Mouse (Mus musculus) C2C12 (cell line): Measurements from ENCODE around the gene Rap1b. TPM values are rescaled to one million over a fixed set of nuclear protein-coding genes. Genes with fewer than 3 reads are reported as not detected.

Experiments
- H3K27me3 ChIP-seq: one replicate; pipeline ENCODE4 v1.6.1; 2011; ENCODE audit not compliant: control insufficient read depth, insufficient read depth, insufficient read length
- H3K36me3 ChIP-seq: one replicate; pipeline ENCODE4 v1.6.1; 2011; ENCODE audit not compliant: control insufficient read depth, insufficient read depth
- H3K4me3 ChIP-seq: one replicate; pipeline ENCODE4 v1.5.1; 2011; ENCODE audit warnings: mild to moderate bottlenecking, control low read depth; ENCODE audit not compliant: poor library complexity, insufficient read depth, severe bottlenecking
- H3K79me2 ChIP-seq: one replicate; pipeline ENCODE4 v1.6.1; 2011; ENCODE audit not compliant: control insufficient read depth, insufficient read depth
- H3K79me3 ChIP-seq: one replicate; pipeline ENCODE4 v1.6.1; 2011; ENCODE audit warnings: low read depth, control low read depth
- H3ac ChIP-seq: one replicate; pipeline ENCODE3; 2011; ENCODE audit warnings: low read depth; ENCODE audit not compliant: control insufficient read depth, insufficient read length
- CEBPB ChIP-seq: IDR thresholded peaks from one replicate; pipeline ENCODE4 v1.6.1; 2011; ENCODE audit warnings: low read depth, mild to moderate bottlenecking, control low read depth, moderate library complexity
- CTCF ChIP-seq: IDR thresholded peaks from one replicate; pipeline ENCODE4 v1.5.1; 2011; ENCODE audit not compliant: control insufficient read depth, insufficient read depth, insufficient read length
- FOSL1 ChIP-seq: IDR thresholded peaks from one replicate; pipeline ENCODE4 v1.8.0; 2011; ENCODE audit warnings: mild to moderate bottlenecking, low read length; ENCODE audit not compliant: poor library complexity, insufficient read depth, severe bottlenecking
- MAX ChIP-seq: IDR thresholded peaks from one replicate; pipeline ENCODE4 v1.6.1; 2011; ENCODE audit warnings: mild to moderate bottlenecking, control low read depth
- MYOD1 ChIP-seq: IDR thresholded peaks from one replicate; pipeline ENCODE4 v1.6.1; 2011; ENCODE audit warnings: low read depth; ENCODE audit not compliant: control insufficient read depth, insufficient read length
- MYOG ChIP-seq: IDR thresholded peaks from one replicate; pipeline ENCODE4 v1.6.1; 2011; ENCODE audit not compliant: control insufficient read depth, insufficient read length; ENCODE audit errors: extremely low read depth
- USF1 ChIP-seq: IDR thresholded peaks from one replicate; pipeline ENCODE4 v1.6.1; 2011; ENCODE audit warnings: low read depth, mild to moderate bottlenecking, control low read depth, moderate library complexity
- polyA plus RNA-seq: library from polyadenylated mRNA; unstranded; fragments of >200 nt; fragmentation: generic; extraction: Trizol; gene quantifications from one replicate; pipeline ENCODE4 v1.2.1, GENCODE M21; 2012; ENCODE audit warnings: missing spikeins

Gene Rap1b
- polyA plus RNA-seq, 1 experiment, result 54.9 TPM

DNA sequence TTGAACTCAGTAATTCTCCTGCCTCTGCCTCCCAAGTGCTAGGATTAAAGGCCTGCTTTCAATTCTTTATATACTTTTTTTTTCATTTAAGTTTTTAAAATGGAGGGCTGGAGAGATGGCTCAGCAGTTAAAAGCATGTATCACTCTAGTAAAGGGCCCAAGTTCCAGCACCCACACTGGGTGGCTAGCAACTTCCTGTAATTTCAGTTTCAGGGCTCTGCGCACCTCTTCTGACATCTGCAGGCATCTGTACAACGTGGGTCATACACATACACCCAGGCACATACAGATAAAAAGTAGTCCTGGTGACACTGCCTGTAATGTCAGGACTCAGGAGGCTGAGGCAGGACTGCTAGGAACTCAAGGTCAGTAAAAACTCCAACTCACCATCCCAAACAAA is 9.5 kb downstream of the Rap1b start:
- no peaks in the 10 kb centered on the region for H3K27me3 ChIP-seq
- H3K36me3 ChIP-seq, result peaks cover 12% of the 10 kb centered on the region
- H3K4me3 ChIP-seq, result no peak overlapping the region
- H3K79me3 ChIP-seq, result peaks cover 100% of the 10 kb centered on the region
- TF ChIP-seq MYOD1, result no peak
- no peak for TF ChIP-seq USF1
- no peak for TF ChIP-seq FOSL1
- TF ChIP-seq MYOG, result no peak
- no peak for TF ChIP-seq CEBPB
- no peak for TF ChIP-seq MAX
- peaks cover 100% of the 10 kb centered on the region for H3K79me2 ChIP-seq
- H3ac ChIP-seq, result no peak overlapping the region

DNA sequence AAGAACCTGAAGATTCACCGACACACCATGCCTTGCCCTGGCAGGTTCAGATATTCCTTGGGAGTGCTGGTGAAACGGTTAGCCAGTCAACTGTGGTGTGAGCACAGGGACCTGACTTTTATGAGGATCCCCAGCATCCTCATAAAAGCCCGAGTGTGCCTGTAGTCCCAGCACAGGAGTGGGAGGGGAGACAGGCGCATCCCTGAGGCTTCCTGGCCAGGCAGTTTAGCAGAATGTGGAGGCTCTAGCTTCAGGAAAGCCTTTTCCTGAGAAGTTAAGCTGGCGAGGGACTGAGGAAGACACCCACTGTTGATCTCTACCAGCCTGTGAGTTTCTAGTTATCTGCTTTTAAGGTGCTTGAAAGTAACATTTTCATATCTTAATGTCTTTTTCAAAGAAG is 10.4 kb downstream of the Rap1b start:
- Histone ChIP-seq H3K79me3 (peaks cover 100% of the 10 kb centered on the region), H3K27me3 (no peaks in the 10 kb centered on the region), H3K4me3 (no peak overlapping the region), H3ac (no peak overlapping the region), H3K79me2 (peaks cover 100% of the 10 kb centered on the region), H3K36me3 (peaks cover 7% of the 10 kb centered on the region)
- no peak for TF ChIP-seq USF1
- no peak for TF ChIP-seq MYOG
- no peak for TF ChIP-seq MYOD1
- TF ChIP-seq CTCF, result no peak
- no peak for TF ChIP-seq FOSL1
- TF ChIP-seq MAX, result no peak
- no peak for TF ChIP-seq CEBPB

DNA sequence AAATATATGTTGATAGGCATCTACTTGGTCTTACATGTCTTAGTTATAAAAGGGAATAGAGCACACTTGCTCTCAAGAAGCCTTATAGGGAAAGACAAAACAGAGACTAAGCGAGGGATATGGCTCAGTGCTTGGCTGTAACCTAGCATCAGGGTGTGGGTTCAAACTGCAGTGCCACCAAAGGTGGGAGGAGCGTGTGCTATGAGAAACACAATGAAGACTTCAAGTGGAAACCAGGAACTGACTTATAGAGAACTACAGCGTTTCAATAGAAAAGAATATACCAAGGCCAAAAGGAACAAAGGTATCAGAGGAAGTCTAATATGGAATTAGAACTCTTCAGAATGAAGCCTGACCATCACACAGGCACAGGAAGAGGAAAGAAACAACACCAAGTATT is 15.0 kb downstream of the Rap1b start:
- Histone ChIP-seq H3ac (no peak overlapping the region), H3K79me2 (peaks cover 100% of the 10 kb centered on the region), H3K79me3 (peaks cover 100% of the 10 kb centered on the region), H3K4me3 (no peak overlapping the region), H3K27me3 (no peaks in the 10 kb centered on the region), H3K36me3 (peaks cover 4% of the 10 kb centered on the region)
- TF ChIP-seq CEBPB (no peak), MYOD1 (no peak), FOSL1 (no peak), CTCF (no peak), MYOG (no peak), USF1 (no peak), MAX (no peak)

GRCm38 (mm10) chr10:117829472-117830155 is 16.2 kb downstream of the Rap1b start:
- H3K36me3 ChIP-seq, result peaks cover 2% of the 10 kb centered on the region
- H3ac ChIP-seq, result no peak overlapping the region
- H3K79me3 ChIP-seq, result peaks cover 100% of the 10 kb centered on the region
- H3K27me3 ChIP-seq, result no peaks in the 10 kb centered on the region
- no peak overlapping the region for H3K4me3 ChIP-seq
- H3K79me2 ChIP-seq, result peaks cover 100% of the 10 kb centered on the region
- TF ChIP-seq USF1, result no peak
- TF ChIP-seq CTCF, result no peak
- no peak for TF ChIP-seq FOSL1

GRCm38 (mm10) chr10:117829022-117829421 is 16.8 kb downstream of the Rap1b start:
- TF ChIP-seq MYOD1 (no peak), CEBPB (no peak), MAX (no peak), MYOG (no peak), USF1 (no peak), CTCF (no peak)
- Histone ChIP-seq H3ac (no peak overlapping the region), H3K27me3 (no peaks in the 10 kb centered on the region), H3K36me3 (peaks cover 8% of the 10 kb centered on the region), H3K79me3 (peaks cover 99% of the 10 kb centered on the region), H3K4me3 (no peak overlapping the region), H3K79me2 (peaks cover 100% of the 10 kb centered on the region)

- no peak for TF ChIP-seq FOSL1
- no peak for TF ChIP-seq USF1
- no peak for TF ChIP-seq MYOD1
- no peak for TF ChIP-seq MAX
- TF ChIP-seq MYOG, result no peak
- no peak for TF ChIP-seq CTCF
- no peak for TF ChIP-seq CEBPB
- Histone ChIP-seq H3K4me3 (no peak overlapping the region), H3K27me3 (no peaks in the 10 kb centered on the region)
These were observed 17.3 kb downstream of the Rap1b start for GRCm38 (mm10) chr10:117828536-117828935.

More at GRCm38 (mm10) chr10:117828536-117828935, 17.3 kb downstream of the Rap1b start:
- H3ac ChIP-seq, result no peak overlapping the region
- peaks cover 13% of the 10 kb centered on the region for H3K36me3 ChIP-seq
- H3K79me2 ChIP-seq, result peaks cover 100% of the 10 kb centered on the region
- peaks cover 95% of the 10 kb centered on the region for H3K79me3 ChIP-seq
